Mouse (Mus musculus): ENCODE measurements at regions not wholly inside any gene's neighbourhood (a gene's known extent, or its start where the extent isn't known, plus 50 kb on each side); places are given as distances from the start of the nearest gene placed in this dataset.

DNA sequence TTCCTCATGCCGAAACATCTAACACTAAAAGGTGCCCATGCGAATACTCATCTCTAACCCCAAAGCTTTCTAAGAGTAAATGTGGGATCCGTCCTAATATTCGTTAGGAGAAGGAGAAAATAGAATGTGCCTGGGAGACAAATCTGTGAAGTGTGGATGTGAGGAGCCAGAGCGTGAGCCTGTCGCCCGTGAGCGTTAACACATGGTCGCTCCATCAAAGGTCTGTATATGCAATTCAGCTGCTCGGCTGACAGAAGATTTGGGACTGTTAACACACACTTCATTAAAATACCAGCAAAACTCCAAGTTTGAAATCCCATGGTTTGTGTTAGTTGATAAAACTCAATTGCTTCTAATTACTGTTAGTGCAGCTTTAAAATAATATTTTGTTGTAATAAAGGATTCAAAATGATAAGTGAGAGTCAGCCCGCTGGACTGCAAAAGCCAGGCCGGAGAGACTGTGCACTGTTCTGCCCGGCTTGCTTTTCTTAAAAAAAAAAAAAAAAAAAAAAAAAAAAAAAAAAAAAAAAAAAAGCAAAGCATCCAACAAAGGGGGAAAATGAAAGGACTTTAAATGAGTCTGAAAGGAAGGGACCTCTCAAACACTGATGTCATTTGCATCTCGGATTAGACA lies 227.0 kb downstream of the Nkx6-1 start:
- TF ChIP-seq CTCF (conservative IDR thresholded peaks at IDR 0.05 in 1 of 2, IDR thresholded peaks at IDR 0.05 in 1 of 2; ENCODE audit: low read depth in 2 of 2, low read length in 2 of 2) (no peak), E2F4 (IDR thresholded peaks at IDR 0.05; ENCODE audit: insufficient replicate concordance, low read depth, low read length) (no peak), EP300 (IDR thresholded peaks at IDR 0.05; ENCODE audit: low read length) (no peak), POLR2A (IDR thresholded peaks at IDR 0.05; ENCODE audit: low read depth, low read length) (no peak), POLR2AphosphoS2 (IDR thresholded peaks at IDR 0.05; ENCODE audit: low read depth, low read length) (no peak), ZKSCAN1 (IDR thresholded peaks at IDR 0.05; ENCODE audit: borderline replicate concordance, low read depth, low read length) (no peak), JUND (conservative IDR thresholded peaks at IDR 0.05; ENCODE audit: low read depth, low read length) (no peak), ZC3H11A (IDR thresholded peaks at IDR 0.05; ENCODE audit: low read depth, low read length) (no peak), MAX (IDR thresholded peaks at IDR 0.05; ENCODE audit: low read length) (no peak)

Measured in CH12.LX (cell line).